Mouse (Mus musculus) spleen, adult 2 months (tissue): Measurements from ENCODE around the gene Gm14308. TPM values are rescaled to one million over a fixed set of nuclear protein-coding genes. Genes with fewer than 3 reads are reported as not detected.
"Not testable (repeated sequence)": the region's sequence is repeated elsewhere in the genome, so short reads cannot be mapped to it uniquely, and the experiment has no call there.

Experiments used
- DNase-seq, 2 experiments: peaks; one replicate each; pipeline versions ENCODE4 v3.0.0 to v3.0.0-alpha.2; 2012 to 2021; ENCODE audit warnings: low spot score in 2 of 2, low read depth in 1 of 2
- H3K27ac ChIP-seq: fragments of 200-500 bp; 2 replicates; pipeline ENCODE4 v1.5.1; 2012; ENCODE audit warnings: low read length, inconsistent platforms; ENCODE audit not compliant: insufficient read depth
- H3K27me3 ChIP-seq: fragments of 200-500 bp; 2 replicates; pipeline ENCODE4 v1.6.1; 2012; ENCODE audit warnings: mild to moderate bottlenecking, moderate library complexity, low read length, inconsistent platforms; ENCODE audit not compliant: control insufficient read depth, insufficient read depth
- H3K36me3 ChIP-seq: fragments of 200-500 bp; 2 replicates; pipeline ENCODE4 v1.6.1; 2012; ENCODE audit warnings: mild to moderate bottlenecking, low read length, inconsistent platforms; ENCODE audit not compliant: control insufficient read depth, insufficient read depth
- H3K4me1 ChIP-seq: fragments of 200-500 bp; 2 replicates; pipeline ENCODE4 v1.6.1; 2011; ENCODE audit warnings: inconsistent platforms; ENCODE audit not compliant: control insufficient read depth, insufficient read depth, insufficient read length
- H3K4me3 ChIP-seq: fragments of 200-500 bp; 2 replicates; pipeline ENCODE4 v1.5.1; 2011; ENCODE audit warnings: mild to moderate bottlenecking, inconsistent platforms; ENCODE audit not compliant: insufficient read depth, insufficient read length; ENCODE audit errors: extremely low read depth
- WGBS: fragments of 180-500 bp; shearing (Covaris S2); methylation state at CpG from one replicate; pipeline ENCODE4 v1.1.7; 2018; 5-methylcytosine and 5-hydroxymethylcytosine counted together
- polyA plus RNA-seq: library from polyadenylated mRNA; depleted of rRNA; stranded (reverse); fragments of >200 nt; gene quantifications from 2 replicates; pipeline ENCODE4 v1.2.3, GENCODE M21; 2012; rRNA removed

The Gm14308 gene
- polyA plus RNA-seq: 1.6 TPM in 1 of 2 replicates, not detected in the other

DNA sequence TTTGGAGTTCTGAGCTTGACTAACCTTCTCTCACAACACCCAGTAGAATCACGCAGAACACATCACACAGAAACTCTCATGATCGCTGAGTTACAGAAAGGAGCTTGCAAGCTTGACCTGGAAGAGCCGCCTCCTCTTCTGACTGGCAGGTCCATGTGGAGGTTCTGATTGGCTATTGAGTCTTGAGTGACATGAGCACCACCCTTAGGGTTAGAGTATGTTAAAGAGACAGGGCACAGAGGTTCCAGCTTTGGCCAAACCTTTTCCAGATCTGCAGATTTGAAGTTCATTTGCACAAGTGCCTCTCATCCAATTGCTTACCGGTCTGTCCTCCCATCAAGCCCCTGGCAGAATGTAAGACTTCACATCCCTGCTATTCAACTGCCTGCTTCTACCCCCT lies at the start of gene Gm14308:
Gene Gm14308, minus strand, starts transcription at position 101 of the 400 bp plus-strand sequence.
- WGBS: no CpG with 5 or more reads among the region's 4 CpGs
- not testable (repeated sequence) for H3K27ac ChIP-seq, H3K27me3 ChIP-seq, H3K36me3 ChIP-seq, DNase-seq, H3K4me1 ChIP-seq, H3K4me3 ChIP-seq

DNA sequence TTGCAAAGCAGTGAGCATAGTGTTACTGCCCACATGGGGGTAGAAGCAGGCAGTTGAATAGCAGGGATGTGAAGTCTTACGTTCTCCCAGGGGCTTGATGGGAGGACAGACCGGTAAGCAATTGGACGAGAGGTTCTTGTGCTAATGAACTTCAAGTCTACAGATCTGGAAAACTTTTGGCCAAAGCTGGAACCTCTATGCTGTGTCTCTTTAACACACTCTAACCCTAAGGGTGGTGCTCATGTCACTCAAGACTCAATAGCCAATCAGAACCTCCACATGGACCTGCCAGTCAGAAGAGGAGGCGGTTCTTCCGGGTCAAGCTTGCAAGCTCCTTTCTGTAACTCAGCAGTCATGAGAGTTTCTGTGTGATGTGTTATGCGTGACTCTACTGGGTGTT lies 34.1 kb upstream of the Gm14308 start, which contains the start of gene Zfp973:
Gene Zfp973, plus strand, starts transcription at position 301 of the 400 bp plus-strand sequence.
- not testable (repeated sequence) for H3K4me1 ChIP-seq, DNase-seq, H3K4me3 ChIP-seq, H3K36me3 ChIP-seq, H3K27me3 ChIP-seq, H3K27ac ChIP-seq
- no CpG with 5 or more reads among the region's 6 CpGs for WGBS

Other genes starting within 250 kb of the Gm14308 start
- 0.21 TPM in 1 of 2 replicates, not detected in the other for gene Gm14435, start 212.8 kb downstream of the Gm14308 start, polyA plus RNA-seq
- gene Gm14434, start 149.6 kb downstream of the Gm14308 start, polyA plus RNA-seq: 0.36 and 0.92 TPM in 2 replicates
- gene Zfp967, start 115.3 kb downstream of the Gm14308 start, polyA plus RNA-seq: not detected in 2 replicates
- gene Zfp973, start 34.2 kb upstream of the Gm14308 start, polyA plus RNA-seq: 0.48 and 0.56 TPM in 2 replicates
- 0.85 and 0.96 TPM in 2 replicates for gene Gm14305, start 72.0 kb upstream of the Gm14308 start, polyA plus RNA-seq
- gene Gm14295, start 162.3 kb upstream of the Gm14308 start, polyA plus RNA-seq: 0.62 and 0.63 TPM in 2 replicates
- not detected in 2 replicates for gene Gm14408, start 194.8 kb upstream of the Gm14308 start, polyA plus RNA-seq